Mouse (Mus musculus): ENCODE measurements around the gene Lmo7.

Lmo7 gene

DNA sequence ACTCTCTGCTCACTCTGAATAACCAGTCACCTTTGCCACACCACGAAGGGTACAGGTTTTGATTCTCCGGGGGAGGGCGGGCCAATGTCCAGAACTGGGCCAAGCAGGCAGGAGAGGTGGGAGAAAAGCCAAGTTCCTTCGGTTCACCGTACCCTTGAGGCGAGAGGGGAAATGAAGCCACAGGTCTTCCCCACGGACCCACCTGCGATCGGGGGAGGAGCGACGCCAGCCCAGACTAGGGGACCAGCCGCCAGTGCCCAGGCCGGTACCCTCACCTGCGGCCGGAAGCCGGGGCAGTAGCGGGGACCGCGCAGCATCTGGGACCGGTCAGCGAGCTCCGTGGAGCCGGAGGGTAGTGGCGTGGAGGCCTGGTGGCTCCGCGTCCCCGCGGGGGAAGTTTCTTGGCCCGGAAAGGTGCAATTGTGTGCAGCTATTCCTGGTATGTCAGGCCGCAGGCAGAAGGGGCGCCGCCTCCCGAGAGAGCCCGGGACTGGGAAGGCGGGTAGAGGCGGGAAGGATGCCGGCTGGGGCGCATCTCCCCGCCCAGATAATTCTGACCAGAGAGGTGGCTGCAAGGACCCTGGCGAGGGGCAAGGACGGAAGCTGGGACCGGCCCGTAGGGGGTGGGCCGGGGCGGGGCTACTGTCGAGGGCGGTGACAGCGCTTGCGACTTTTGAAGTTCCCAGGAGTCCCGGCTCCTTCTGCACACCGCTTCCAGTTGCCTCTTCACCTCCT is at the start of gene Lmo7, which contains the start of gene Gm9922:
Gene Lmo7, plus strand, starts transcription at position 721 of the 735 bp plus-strand sequence.
Gene Gm9922, minus strand, starts transcription at position 578 of the 735 bp plus-strand sequence.
- DNase-seq (ENCODE audit: low spot score in 2 of 2), result peak; percentile 81 to 85

DNA sequence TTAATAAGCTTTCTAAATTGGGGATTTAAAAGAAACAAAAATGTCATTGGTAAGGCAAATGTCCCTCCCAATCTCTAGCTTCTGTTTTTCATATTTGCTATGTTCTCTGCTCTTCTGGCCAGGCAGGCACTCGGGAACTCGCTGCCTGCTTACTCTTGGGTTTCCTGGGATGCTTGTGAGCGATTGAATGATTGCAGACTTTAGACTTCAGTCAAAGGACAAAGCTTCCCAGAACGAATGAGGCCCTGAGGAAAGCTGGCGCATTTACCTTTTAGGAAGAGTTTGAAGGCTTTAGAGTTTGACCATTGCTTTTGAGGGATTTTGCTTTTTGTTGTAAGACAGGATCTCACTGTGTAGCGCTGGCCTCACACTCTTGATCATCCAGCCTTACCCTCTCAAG is 42.1 kb upstream of the Lmo7 start:
- DNase-seq (ENCODE audit: low spot score in 2 of 2), result no peak

DNA sequence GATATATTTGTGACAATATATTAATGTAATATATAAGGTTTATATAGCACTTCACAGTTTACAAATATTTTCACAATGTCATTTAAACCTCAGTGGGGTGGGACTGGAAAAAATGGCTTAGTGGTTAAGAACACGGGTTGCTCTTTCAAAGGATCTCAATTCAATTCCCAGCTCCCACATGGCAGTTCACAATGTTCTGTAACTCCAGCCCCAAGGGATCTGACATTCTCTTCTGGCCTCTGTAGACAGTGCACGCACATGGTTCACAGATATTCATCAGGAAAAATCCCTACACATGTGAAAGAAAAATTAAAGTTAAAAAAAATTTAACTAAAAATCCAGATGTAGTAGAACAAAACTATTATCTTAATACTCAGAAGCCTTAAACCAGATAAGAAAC is 41.4 kb upstream of the Lmo7 start:
- DNase-seq (ENCODE audit: low spot score in 2 of 2), result peak; percentile 26 to 62

DNA sequence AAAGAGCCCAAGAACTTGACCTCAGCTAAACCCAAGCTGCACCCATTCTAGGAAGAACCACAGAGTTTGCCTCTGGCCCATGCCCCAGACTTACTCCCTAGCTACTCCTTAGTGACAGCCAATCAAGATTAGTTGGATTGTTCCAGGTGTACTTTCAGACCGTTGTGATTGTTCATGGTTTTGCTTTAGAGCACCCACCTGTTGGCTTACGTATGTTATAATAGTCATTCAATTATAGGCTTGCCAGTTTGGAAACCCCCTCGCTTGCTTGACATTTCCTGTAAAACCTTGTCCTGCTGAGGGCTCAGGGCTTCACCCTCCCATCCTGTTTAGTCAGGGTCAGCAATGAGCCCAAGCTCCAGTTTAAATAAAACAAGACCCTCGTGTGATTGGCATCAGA is 25.3 kb upstream of the Lmo7 start:
- no peak for DNase-seq (ENCODE audit: low spot score in 2 of 2)

DNA sequence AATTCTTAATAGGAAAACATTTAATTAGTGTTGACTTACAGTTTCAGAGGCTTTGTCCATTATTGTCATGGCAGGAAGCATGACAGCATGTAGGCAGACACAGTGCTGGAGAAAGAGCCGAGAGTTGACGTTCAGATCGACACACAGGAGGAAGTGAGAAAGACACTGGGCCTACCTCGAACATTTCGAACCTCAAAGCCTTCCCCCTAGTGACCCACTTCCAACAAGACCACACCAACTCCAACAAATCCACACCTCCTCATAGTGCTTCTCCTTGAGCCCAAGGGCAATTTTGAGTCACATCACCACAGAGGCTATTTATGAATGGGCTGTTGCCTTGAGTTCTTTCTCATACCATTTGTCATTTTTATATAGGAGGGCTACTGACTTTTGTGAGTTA is 22.7 kb upstream of the Lmo7 start:
- DNase-seq (ENCODE audit: low spot score in 2 of 2), result no peak

DNA sequence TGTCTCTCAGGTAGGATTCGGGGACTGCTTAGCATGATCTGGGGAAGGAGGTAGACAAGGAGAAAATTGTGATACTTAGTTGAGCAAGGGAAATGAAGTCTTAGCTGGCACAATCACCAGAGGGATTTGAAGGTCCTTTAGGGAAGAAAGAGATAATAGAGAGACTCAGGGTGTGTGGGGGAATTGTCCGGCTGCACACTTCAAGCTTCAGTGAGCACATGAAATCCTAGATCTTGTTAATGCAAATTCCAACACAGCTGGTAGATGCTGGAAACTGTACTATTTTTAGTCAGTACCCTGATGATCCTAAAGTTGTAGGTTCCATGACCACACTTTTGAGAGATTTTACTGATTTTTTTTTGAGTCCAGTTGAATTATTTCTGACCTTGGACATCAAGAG is 15.3 kb upstream of the Lmo7 start:
- DNase-seq (ENCODE audit: low spot score in 2 of 2), result no peak

DNA sequence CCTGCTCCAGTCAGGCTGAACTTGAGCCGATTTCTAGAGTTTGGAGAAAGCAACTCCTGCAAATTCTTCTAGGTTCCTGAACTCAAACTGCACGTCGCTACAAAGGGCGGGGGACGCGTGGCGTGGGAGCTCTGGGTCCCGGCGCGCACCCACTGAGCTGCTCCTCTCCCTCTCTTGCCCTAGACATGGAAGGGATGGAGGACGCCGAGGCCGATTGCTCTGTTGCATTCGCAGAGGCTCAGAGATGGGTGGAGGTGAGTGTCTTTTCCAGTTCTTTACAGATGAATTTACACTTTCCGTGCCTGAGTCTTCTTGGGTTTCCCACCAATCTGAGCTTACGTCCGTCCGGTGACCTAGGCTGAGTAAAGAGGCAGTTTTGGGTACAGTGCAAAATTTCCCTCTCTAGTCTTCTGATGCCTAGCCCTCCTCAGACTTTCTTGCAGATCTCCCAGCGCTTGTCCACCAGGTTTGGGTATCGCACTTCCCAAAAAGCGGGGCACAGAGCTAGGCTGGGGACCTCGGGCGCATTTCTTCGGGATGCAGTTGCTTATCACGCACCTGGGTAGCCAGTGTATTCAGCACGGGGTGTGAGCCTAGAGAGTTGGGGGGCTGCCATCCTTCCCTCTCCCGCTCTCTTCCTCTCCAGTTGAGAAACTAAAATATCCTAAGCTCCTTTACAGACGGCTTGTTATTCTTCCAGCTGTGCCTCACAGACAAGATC is 375 bp downstream of the Lmo7 start:
- peak in 1 of 2 experiments; percentile 4 for DNase-seq (ENCODE audit: low spot score in 2 of 2)

DNA sequence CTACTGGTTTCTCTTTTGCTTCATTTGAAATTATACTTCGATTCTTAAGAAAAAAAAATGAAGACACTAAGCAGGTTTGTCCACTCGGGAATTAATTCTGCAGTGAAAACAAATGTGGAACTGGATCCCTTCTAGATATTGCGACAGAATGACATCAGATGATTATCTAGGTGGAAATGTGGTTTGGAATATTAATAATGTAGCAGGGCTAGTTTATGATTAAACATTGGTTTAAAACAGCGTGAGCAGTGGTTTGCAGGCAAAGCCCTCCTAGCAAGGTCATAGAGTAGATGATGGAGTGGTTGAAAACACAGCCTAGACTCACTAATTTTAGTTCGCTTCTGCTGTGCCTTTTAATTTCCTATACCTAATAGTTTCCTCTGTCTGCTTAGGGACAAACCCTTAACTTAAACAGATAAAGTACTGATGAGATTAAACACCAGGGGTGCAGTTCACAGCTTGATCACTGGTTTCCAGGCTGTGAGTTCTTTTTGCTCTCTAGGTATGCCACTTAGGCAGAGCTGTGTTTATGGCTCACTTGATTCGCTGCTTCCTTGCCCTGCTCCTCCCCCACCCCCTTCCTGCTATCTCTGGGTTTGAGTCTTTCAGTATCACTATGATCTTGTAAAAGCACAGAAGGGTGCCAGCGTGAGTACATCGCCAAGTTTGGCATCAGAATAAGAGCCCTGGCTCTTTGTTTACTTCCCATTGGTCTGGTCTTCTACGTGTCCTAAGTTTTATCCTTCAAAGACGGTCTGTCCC is 4.0 kb downstream of the Lmo7 start:
- DNase-seq (ENCODE audit: low spot score in 2 of 2), result no peak

DNA sequence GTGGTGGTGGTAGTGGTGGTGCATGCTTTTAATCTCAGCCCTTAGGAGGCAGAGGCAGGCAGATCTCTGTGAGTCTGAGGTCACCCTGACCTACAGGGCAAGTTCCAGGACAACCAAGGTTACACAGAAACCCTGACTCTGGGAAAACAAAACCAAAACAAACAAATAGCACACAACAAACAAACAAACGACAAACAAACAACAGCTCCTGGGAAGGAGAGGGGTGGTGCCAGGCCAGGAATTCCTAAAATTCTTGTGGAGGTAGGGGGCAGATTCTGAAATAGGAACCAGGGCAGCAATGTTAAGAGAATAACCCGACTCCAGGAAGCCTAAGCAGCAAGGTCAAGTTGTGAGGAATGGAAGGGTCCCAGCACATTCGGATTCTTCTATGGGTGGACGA is 7.7 kb downstream of the Lmo7 start:
- no peak for DNase-seq (ENCODE audit: low spot score in 2 of 2)

DNA sequence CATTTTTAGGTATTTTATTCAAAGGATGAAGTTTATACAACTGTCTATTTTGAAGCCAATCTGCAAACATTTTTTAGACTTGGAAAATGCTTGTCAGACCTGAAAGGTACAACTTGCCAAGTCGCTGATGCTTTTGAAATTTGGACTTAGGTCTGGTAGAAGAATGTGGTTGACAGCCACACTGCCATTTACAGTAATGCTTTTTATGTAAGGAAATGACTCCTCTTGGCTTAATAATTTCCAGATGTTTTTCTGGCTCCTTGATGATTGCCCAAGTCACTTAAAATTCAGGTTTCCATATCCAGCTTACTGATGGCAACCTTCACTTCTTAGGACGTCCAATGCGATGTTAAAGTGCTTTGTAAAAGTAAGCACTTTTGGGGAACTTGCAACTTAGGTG is 16.9 kb downstream of the Lmo7 start:
- DNase-seq (ENCODE audit: low spot score in 2 of 2), result no peak

DNA sequence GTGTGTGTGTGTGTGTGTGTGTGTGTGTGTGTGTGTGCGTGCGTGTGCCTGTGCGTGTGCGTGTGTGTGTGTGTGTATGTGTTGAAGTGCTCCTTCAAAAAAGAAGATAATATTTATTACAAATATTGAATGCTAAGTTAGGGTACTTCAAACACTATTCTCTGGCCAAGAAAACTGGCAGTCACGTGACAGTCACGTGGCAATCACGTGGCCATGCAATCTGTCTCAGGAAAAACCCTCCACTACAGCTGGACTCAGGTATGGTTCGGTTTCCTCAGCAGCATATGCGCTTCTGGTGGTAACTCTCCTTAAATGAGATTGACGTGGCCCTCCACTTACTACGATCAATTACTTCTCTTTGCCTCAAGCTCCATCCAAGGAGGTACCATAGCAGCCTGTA is 18.1 kb downstream of the Lmo7 start:
- DNase-seq (ENCODE audit: low spot score in 2 of 2), result no peak

DNA sequence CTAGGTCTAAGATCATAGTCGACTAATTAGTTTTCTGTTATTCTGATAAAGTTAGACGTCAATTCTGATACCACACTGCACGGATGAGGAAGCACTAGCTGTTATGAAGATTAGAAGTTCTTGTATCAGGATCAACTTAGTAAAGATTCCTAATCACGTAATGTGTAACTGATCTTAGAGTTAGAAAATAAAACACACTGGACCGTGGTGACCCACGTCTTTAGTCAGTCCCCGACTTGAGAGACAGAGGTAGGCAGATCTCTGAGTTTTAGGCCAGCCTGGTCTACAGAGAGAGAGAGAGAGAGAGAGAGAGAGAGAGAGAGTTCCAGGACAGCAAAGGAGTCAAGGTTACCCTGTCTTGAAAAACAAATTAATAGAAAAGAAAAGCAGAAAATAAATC is 18.7 kb downstream of the Lmo7 start:
- no peak for DNase-seq (ENCODE audit: low spot score in 2 of 2)

DNA sequence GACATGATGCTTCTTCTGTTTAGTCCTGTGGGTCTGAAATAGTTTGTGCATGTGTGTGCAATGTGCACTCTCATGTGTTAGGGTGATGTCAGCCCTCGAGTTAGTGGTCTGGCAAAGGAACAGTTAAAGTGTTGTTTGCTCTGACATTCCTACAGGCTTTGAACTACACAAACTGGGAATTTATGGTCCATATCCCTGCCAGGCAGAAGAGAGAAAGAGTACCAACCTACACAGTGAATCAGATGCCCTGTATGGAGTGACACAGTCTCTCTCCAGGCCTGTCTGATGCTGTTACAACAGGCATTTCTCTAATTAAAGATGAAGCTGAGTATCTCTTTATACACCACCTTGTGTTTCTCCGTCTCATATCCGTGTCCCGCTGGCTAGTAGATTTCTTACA is 21.2 kb downstream of the Lmo7 start:
- no peak for DNase-seq (ENCODE audit: low spot score in 2 of 2)

DNA sequence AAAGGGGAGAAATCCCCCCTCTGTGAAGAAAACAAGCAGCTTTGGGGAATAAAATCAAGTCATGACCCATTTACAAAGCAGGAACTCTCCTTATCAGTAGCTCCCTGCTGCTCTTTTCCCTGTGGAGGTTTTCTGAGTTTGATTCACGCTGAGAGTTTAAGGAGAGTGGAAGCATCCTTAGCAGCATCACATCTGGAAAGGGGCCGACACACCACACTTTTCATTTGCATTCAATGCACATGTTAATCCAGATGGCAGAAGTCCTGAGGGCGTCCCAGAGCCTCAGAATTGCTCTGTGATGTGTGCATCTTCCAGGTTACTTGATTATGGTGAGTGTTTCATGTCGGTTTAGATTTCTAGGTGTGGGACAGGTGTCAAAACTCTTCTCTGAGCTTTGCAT is 25.7 kb downstream of the Lmo7 start:
- no peak for DNase-seq (ENCODE audit: low spot score in 2 of 2)

DNA sequence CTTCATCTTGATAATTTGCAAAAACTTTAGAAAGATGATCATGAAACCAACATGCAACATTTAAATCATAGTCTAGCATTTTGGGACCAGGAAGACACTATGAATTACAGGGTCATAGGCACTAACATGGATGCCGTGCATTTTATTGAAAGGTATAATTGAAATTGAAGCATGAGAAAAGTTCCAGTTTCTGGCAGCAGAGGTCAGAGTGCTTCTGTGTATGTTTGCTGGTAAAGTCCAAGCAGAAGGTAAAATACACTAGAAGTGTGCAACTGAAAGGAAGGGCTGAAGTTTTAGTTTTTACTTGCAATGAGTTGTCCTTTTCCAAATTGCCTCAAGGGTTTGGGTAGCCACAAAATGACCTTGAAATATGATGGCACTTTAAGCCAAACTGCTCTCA is 32.5 kb downstream of the Lmo7 start:
- no peak for DNase-seq (ENCODE audit: low spot score in 2 of 2)

DNA sequence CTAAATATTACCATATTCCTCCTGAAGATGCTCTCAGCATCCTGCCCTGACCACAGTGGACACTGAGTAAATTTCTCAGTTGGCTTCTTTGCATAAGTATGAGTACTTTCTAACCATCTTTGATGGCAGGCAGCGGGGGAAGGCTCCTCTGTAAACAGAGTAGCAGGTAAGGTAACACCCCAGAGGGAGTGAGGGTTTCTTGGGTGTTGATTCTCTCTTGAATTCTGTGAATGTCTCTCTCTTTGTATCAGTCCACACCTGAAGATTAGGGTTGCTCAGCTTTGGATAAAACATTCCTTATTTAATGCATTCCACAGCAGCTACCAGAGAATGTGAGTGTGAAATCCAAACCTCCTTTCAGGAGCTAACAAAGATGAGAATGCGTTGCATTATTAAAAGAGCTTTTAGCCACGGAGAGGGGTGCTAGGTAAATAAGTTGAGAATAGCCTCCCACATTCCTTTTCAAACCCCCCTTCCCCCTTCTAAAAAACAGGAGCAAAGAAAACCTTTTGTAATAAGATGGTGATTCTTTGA is 34.1 kb downstream of the Lmo7 start:
- no peak for DNase-seq (ENCODE audit: low spot score in 2 of 2)

DNA sequence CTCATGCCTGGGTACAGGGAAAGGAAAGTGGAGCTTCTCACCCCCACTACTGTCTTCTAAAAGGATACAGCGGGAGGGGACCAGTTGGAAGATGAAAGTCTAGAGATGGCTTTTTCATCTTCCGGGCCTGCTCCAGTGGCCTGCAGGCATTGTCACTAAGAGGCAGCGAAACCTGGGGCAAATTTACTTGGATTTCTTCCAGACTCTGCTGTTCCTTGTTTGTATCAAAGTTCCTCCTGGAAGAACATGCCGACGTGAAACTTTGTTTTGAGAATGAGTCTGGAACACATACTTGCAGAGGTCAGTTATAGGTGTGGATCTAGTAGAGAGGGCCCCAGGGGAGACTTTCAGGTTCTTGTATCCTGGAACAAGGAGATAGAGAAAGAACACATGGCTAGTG is 41.6 kb downstream of the Lmo7 start:
- no peak for DNase-seq (ENCODE audit: low spot score in 2 of 2)

DNA sequence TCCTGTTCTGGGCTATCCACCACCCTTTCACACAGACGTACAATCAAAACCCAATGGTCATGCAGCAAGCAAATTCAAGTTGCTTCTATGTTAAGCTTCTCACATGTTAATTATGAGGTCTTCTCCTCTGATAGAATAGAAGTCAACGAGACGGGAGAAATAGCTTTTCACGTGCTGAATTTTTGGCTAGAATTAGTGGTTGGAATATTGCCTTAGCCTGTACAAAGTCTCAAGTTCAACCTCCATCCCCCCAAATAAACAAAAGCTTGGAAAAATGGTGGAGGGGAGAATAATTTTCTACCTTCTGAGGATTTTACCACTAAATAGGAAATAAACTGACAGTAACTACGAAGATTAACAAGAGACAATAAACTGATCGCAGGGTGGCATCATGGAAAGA is 42.0 kb downstream of the Lmo7 start:
- no peak for DNase-seq (ENCODE audit: low spot score in 2 of 2)

DNA sequence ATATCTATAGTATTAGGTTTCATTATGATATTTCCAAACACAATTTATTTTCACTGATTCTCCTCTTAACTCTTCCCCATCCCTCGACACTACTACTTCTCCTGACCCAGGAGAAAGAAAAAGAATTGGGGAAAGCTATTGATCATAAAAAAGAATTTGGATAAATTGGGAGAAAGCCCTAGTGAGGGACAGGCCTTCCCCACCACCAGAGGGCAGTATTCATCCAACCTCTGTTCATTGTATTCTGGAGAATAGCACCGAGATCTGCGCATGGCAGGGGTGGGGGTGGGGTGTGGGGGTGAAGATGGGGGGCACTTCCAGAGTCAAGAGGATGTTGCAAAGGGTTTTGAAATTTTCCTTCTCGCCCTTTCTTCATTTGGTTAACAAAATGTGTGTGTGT is 44.9 kb downstream of the Lmo7 start:
- DNase-seq (ENCODE audit: low spot score in 2 of 2), result peak in 1 of 2 experiments; percentile 22

DNA sequence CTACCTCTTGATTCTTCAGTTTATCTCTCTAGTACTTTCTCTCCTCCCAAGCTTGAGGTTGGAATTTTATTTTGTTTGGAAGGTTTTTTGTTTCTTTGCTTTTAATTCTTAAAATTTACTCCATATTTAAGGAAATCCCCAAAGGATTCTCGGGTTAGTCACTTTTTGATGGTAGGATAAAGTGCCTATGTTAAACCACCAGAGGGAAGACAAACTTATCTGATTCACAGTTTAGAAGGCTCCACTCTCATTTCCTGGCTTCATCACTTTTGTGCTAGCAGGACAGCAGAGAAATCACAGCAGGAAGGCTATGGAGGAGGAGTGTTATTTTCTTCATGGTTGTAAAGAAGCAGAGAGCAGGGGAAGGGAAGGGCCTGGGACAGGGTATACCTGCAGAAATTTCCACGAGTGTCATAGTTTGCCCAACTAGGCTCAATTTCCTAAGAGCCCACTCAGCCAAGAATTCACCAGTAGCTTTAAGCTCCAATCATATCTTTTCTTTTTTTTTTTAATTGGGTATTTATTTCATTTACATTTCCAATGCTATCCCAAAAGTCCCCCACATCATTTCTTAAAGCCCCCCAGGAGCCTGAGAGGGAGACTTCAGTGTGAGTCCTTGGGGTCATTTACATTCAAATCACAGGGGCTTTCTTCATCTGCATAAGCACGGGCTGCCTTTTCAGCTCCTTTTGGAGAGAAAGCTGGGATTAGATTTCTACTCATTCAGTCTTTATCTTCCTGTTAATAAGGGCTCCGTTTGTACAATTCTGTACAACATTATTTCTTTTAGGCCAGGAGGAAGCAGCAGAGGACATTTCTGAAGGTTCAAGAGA is 46.8 kb downstream of the Lmo7 start:
- DNase-seq (ENCODE audit: low spot score in 2 of 2), result no peak

DNA sequence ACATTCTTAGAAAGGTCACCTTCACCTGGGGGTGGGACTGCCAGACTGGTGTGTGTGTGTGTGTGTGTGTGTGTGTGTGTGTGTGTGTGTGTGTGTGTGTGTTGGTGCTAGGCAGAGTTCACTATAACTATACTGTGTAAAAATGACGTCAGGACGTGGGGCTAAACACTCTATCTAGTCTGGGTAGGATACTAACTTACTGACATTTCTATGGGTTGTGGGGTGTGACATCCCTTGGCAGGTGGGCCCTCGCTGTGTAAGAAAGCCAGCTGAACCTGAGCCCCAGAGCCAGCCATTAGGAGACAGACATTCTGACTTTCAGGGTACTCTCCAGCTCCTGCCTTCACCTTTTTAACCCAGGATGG is 47.4 kb downstream of the Lmo7 start:
- no peak for DNase-seq (ENCODE audit: low spot score in 2 of 2)

DNA sequence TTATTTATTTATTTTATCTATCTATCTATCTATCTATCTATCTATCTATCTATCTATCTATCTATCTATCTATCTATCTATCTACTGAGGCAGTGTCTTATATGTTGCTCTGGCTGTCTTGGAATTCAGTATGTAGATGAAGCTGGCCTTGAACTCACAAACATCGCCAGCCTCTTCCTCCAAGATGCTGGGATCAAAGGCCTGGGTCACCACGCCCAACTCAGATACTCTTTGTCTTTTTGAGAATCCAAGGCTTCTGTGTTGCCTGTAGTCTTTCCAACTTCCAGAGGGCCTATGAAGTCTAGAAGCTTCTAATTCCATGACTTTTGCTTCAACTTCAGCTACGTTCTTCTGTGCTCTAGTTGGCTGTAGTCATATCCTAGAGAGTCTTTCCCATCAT is 48.7 kb downstream of the Lmo7 start:
- DNase-seq (ENCODE audit: low spot score in 2 of 2), result no peak

Data from heart, adult 9 months (tissue).